Mouse (Mus musculus): ENCODE results near the gene Gm49361.

- TF ChIP-seq POLR2A (IDR thresholded peaks at IDR 0.05; ENCODE audit: borderline replicate concordance, control insufficient read depth, low read depth, low read length): no peak
- no peak for TF ChIP-seq CTCF (IDR thresholded peaks at IDR 0.05; ENCODE audit: control insufficient read depth, insufficient read depth, low read length)
Measured at GRCm38 (mm10) chr14:57663630-57664029, 82.3 kb downstream of the Gm49361 start.
